Mouse (Mus musculus) thymus, adult 2 months (tissue): Measurements from ENCODE around the gene Fpr1.

Experiments
- CTCF ChIP-seq: fragments of 200-500 bp; IDR thresholded peaks from 2 replicates; pipeline ENCODE4 v1.5.1; 2012; ENCODE audit warnings: mild to moderate bottlenecking, control low read depth, low read length, moderate library complexity, borderline replicate concordance; ENCODE audit not compliant: control insufficient read depth, poor library complexity, insufficient read depth; ENCODE audit errors: extremely low read depth
- POLR2A ChIP-seq: fragments of 200-500 bp; IDR thresholded peaks from 2 replicates; pipeline ENCODE4 v1.6.1; 2012; ENCODE audit warnings: mild to moderate bottlenecking, low read length, control low read depth, moderate library complexity; ENCODE audit not compliant: control insufficient read depth, poor library complexity, insufficient read depth; ENCODE audit errors: extremely low read depth

- TF ChIP-seq POLR2A: no peak
- no peak for TF ChIP-seq CTCF
Measured at GRCm38 (mm10) chr17:17917782-17918181, 34.0 kb upstream of the Fpr1 start.
